Mouse (Mus musculus) MN1 (cell line): ENCODE results near the gene Rpl10-ps3.

Experiments used
- DNase-seq: peaks from one replicate; pipeline ENCODE4 v3.0.0-alpha.2; 2016; ENCODE audit warnings: low spot score

The Rpl10-ps3 gene

DNA sequence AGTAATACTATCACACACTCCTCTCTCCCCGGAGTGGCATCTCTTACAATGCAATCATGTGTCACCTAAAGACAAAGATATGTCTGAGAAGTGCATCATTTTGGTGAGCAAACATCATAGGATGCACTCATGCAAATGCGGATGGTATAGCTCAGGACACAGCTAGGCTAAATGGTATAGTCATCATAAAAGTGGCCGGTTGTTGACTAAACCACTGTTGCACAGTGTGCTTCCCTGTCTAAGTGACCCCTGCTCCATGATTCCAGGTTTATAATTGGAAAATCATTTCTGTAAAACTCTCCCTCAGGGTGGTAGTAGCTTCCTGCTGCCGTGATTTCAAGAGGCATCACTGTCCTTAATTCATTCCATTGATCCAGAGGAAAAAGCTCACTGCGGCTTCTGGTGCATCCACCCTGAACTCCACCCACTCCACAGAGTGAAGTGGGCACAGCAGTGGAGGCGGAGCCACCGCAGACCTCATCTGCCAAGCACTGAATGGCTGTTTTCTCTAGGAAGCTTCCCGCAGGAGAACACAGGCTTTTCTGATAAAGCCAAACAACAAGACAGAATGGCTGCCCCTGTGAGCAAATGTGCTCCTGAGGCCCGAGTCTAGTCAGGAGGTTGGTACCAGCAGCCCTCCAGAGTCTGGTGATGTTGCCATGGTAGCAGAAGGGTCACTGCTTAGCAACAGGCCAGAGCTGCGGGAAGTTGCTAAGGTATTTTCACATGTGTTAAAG lies 38.9 kb downstream of the Rpl10-ps3 start:
- DNase-seq = peak; percentile 31

DNA sequence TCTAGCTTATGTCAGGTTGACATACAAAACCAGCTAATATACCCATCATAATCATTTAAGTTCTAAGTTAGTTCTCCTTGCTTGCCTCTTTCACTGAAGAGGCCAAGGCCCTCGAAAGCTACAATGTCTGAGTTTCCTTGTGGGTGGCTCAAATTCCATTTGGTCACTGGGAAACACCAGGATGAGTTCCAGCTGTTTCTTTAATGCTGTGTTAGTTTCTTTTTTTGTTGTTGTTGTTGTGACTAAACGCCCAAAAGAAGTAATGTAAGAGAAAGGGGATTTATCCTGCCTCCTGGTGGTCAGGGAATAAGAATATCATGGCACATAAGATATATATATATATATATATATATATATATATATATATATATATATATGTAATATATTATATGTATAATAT lies 39.7 kb downstream of the Rpl10-ps3 start:
- DNase-seq = no peak

- no peak for DNase-seq
Measured at GRCm38 (mm10) chr9:50304004-50304403, 40.8 kb downstream of the Rpl10-ps3 start.

DNA sequence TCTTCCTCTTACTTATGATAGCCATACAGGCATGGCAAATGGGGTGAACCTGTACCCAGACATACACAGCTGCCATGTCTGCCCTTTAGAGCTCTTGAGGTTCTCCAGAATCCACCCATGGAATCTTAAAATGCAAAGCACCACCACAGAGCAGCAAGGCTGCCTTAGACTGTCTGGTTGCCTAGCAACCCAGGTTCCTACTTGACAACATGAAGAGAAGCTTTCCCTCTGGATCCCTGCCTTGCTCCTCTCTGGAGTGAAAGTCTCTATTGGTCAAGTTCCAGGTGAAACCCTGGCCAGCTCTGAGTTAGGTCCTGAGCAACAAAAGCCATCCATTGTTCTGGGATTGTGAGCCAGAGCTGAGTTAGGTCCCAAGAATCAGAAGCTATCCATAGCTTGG lies 43.0 kb downstream of the Rpl10-ps3 start:
- no peak for DNase-seq

DNA sequence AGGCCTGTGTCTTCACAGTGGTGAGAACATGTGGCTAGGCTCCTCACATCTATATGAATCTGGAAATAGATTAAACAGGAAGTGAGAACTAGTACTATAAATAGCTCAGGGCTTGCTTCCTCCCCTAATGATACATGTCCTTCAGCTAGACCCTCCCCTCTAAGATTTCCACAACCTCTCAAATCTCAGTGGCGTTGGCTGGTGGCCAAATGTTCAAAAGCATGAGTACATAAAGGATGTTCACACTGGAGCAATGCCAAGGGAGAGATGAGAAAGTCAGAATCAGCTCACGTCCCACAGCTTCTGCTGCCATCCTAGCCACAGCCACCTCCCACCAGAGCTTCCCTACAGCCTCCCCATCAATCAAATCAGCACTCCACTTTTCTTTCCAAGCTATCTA lies 46.4 kb downstream of the Rpl10-ps3 start:
- DNase-seq = no peak
